Mouse (Mus musculus) adrenal gland, adult (tissue): ENCODE results near the gene Cacna2d3.

Experiments used
- DNase-seq, 2 experiments: peaks; one replicate each; pipeline ENCODE4 v3.0.0; 2022 to 2023; ENCODE audit warnings: low spot score in 1 of 2; ENCODE audit not compliant: inconsistent age in 2 of 2

The Cacna2d3 gene

GRCm38 (mm10) chr14:29090074-29090473, 631.6 kb downstream of the Cacna2d3 start:
- peak; percentile 81 to 92 for DNase-seq

GRCm38 (mm10) chr14:29086528-29086927, 635.1 kb downstream of the Cacna2d3 start:
- DNase-seq = no peak

GRCm38 (mm10) chr14:29085493-29086159, 636.0 kb downstream of the Cacna2d3 start:
- DNase-seq = no peak

- peak; percentile 89 to 95 for DNase-seq
These were observed 639.5 kb downstream of the Cacna2d3 start for GRCm38 (mm10) chr14:29082171-29082570.

GRCm38 (mm10) chr14:29080630-29081029, 641.0 kb downstream of the Cacna2d3 start:
- DNase-seq = peak; percentile 68 to 84

- no peak for DNase-seq
These were observed 641.4 kb downstream of the Cacna2d3 start for GRCm38 (mm10) chr14:29080228-29080627.

- DNase-seq = no peak
These were observed 644.2 kb downstream of the Cacna2d3 start for GRCm38 (mm10) chr14:29077418-29077817.

- no peak for DNase-seq
These were observed 647.9 kb downstream of the Cacna2d3 start for GRCm38 (mm10) chr14:29073747-29074146.

- DNase-seq = no peak
These were observed 659.0 kb downstream of the Cacna2d3 start for GRCm38 (mm10) chr14:29062676-29063075.

- no peak for DNase-seq
These were observed 660.2 kb downstream of the Cacna2d3 start for GRCm38 (mm10) chr14:29061491-29061890.

GRCm38 (mm10) chr14:29060679-29061078, 661.0 kb downstream of the Cacna2d3 start:
- no peak for DNase-seq

GRCm38 (mm10) chr14:29051951-29052835, 669.5 kb downstream of the Cacna2d3 start:
- DNase-seq = peak; percentile 69 to 82

- DNase-seq = no peak
These were observed 679.3 kb downstream of the Cacna2d3 start for GRCm38 (mm10) chr14:29042355-29042754.

- peak in 1 of 2 experiments; percentile 31 for DNase-seq
These were observed 680.2 kb downstream of the Cacna2d3 start for GRCm38 (mm10) chr14:29041498-29041897.

- DNase-seq = peak; percentile 64 to 85
These were observed 680.9 kb downstream of the Cacna2d3 start for GRCm38 (mm10) chr14:29040606-29041364.

GRCm38 (mm10) chr14:29038246-29038645, 683.4 kb downstream of the Cacna2d3 start:
- peak in 1 of 2 experiments; percentile 40 for DNase-seq

- no peak for DNase-seq
These were observed 689.7 kb downstream of the Cacna2d3 start for GRCm38 (mm10) chr14:29031858-29032395.

GRCm38 (mm10) chr14:29030519-29030918, 691.1 kb downstream of the Cacna2d3 start:
- peak in 1 of 2 experiments; percentile 47 for DNase-seq

GRCm38 (mm10) chr14:29029896-29030420, 691.7 kb downstream of the Cacna2d3 start:
- peak; percentile 77 to 79 for DNase-seq

GRCm38 (mm10) chr14:29029107-29029469, 692.6 kb downstream of the Cacna2d3 start:
- DNase-seq = no peak
